Mouse (Mus musculus) lung, embryonic 14.5 days (tissue): ENCODE measurements around the gene Kcna5. TPM values are rescaled to one million over a fixed set of nuclear protein-coding genes. Genes with fewer than 3 reads are reported as not detected.
A peak's percentile ranks its signal among the peaks of the same experiment; 100 is the strongest.

Experiments
- ATAC-seq: fragments of 200-750 bp; cut with Nextera tagmentation; 2 replicates; pipeline ENCODE4 v1.8.0; 2017; ENCODE audit warnings: mild to moderate bottlenecking, moderate TSS enrichment, moderate library complexity; ENCODE audit not compliant: insufficient read depth
- DNase-seq: peaks from one replicate; pipeline ENCODE4 v3.0.0-alpha.2; 2015
- H3K27ac ChIP-seq: fragments of 300-500 bp; sonication (generic); 2 replicates; pipeline ENCODE4 v1.5.1; 2014; ENCODE audit warnings: low read depth, mild to moderate bottlenecking, moderate library complexity
- H3K27me3 ChIP-seq: fragments of 300-500 bp; sonication (generic); 2 replicates; pipeline ENCODE4 v1.6.1; 2014; ENCODE audit warnings: low read length, control low read depth; ENCODE audit not compliant: insufficient read depth
- H3K36me3 ChIP-seq: fragments of 300-500 bp; sonication (generic); 2 replicates; pipeline ENCODE4 v1.6.1; 2014; ENCODE audit warnings: control low read depth; ENCODE audit not compliant: insufficient read depth
- H3K4me1 ChIP-seq: fragments of 300-500 bp; sonication (generic); 2 replicates; pipeline ENCODE4 v1.6.1; 2014; ENCODE audit warnings: antibody characterized with exemption, control low read depth; ENCODE audit not compliant: insufficient read depth
- H3K4me2 ChIP-seq: fragments of 300-500 bp; sonication (generic); 2 replicates; pipeline ENCODE4 v1.6.1; 2014; ENCODE audit warnings: mild to moderate bottlenecking
- H3K4me3 ChIP-seq: fragments of 300-500 bp; sonication (generic); 2 replicates; pipeline ENCODE4 v1.5.1; 2014; ENCODE audit warnings: low read depth, low read length
- H3K9ac ChIP-seq: fragments of 300-500 bp; sonication (generic); 2 replicates; pipeline ENCODE4 v1.6.1; 2014
- H3K9me3 ChIP-seq: fragments of 300-500 bp; sonication (generic); 2 replicates; pipeline ENCODE4 v1.6.1; 2016; ENCODE audit warnings: low read depth, low read length, control low read depth
- CTCF ChIP-seq: IDR thresholded peaks from 2 replicates; pipeline ENCODE4 v1.5.1; 2016; ENCODE audit warnings: antibody characterized with exemption, low read depth
- WGBS: fragments of 180-500 bp; shearing (Covaris S2); extraction: QIAGEN DNeasy Blood & Tissue Kit; methylation state at CpG from one replicate; pipeline ENCODE4 v1.1.7; 2014; 5-methylcytosine and 5-hydroxymethylcytosine counted together
- polyA plus RNA-seq: library from polyadenylated mRNA; unstranded; fragments of >200 nt; fragmentation: Nextera tagmentation; extraction: Ambion mirVana; gene quantifications from 2 replicates; pipeline ENCODE4 v1.2.1, GENCODE M21; 2014

Gene Kcna5
- polyA plus RNA-seq, 1 experiment from 2014 or later: 2.8 TPM

- no peak overlapping the region for H3K27ac ChIP-seq
- 68% methylated on average over 5 of the region's 5 CpGs for WGBS
- DNase-seq (no peak), ATAC-seq (no peak)
- no peaks in the 10 kb centered on the region for H3K27me3 ChIP-seq
- no peak overlapping the region for H3K9ac ChIP-seq
- no peak overlapping the region for H3K4me3 ChIP-seq
- H3K9me3 ChIP-seq: no peaks in the 10 kb centered on the region
- H3K36me3 ChIP-seq: no peaks in the 10 kb centered on the region
- no peak overlapping the region for H3K4me2 ChIP-seq
- H3K4me1 ChIP-seq: no peaks in the 10 kb centered on the region
- TF ChIP-seq CTCF: no peak
Observed at GRCm38 (mm10) chr6:126573021-126573420, 37.8 kb upstream of the Kcna5 start.

- Histone ChIP-seq H3K36me3 (no peaks in the 10 kb centered on the region), H3K4me3 (no peak overlapping the region), H3K4me1 (no peaks in the 10 kb centered on the region), H3K27ac (no peak overlapping the region), H3K4me2 (no peak overlapping the region), H3K9ac (no peak overlapping the region), H3K9me3 (no peaks in the 10 kb centered on the region), H3K27me3 (no peaks in the 10 kb centered on the region)
- no peak for ATAC-seq
- DNase-seq: no peak
- 66% methylated on average over 7 of the region's 7 CpGs for WGBS
- TF ChIP-seq CTCF: no peak
Observed at GRCm38 (mm10) chr6:126569809-126570208, 34.6 kb upstream of the Kcna5 start.

GRCm38 (mm10) chr6:126568046-126568830 is 33.0 kb upstream of the Kcna5 start:
- Histone ChIP-seq H3K27ac (no peak overlapping the region), H3K4me2 (no peak overlapping the region), H3K9me3 (no peaks in the 10 kb centered on the region), H3K27me3 (no peaks in the 10 kb centered on the region), H3K4me3 (no peak overlapping the region), H3K9ac (no peak overlapping the region), H3K36me3 (no peaks in the 10 kb centered on the region), H3K4me1 (no peaks in the 10 kb centered on the region)
- DNase-seq (no peak), ATAC-seq (no peak)
- 78% methylated on average over 14 of the region's 14 CpGs for WGBS
- TF ChIP-seq CTCF: no peak

- no peak for DNase-seq
- ATAC-seq: no peak
- H3K36me3 ChIP-seq: no peaks in the 10 kb centered on the region
- TF ChIP-seq CTCF: no peak
- H3K9ac ChIP-seq: no peak overlapping the region
- 86% methylated on average over 9 of the region's 9 CpGs for WGBS
- no peaks in the 10 kb centered on the region for H3K27me3 ChIP-seq
- no peak overlapping the region for H3K27ac ChIP-seq
- no peaks in the 10 kb centered on the region for H3K9me3 ChIP-seq
- H3K4me2 ChIP-seq: no peak overlapping the region
- no peaks in the 10 kb centered on the region for H3K4me1 ChIP-seq
- no peak overlapping the region for H3K4me3 ChIP-seq
Observed at GRCm38 (mm10) chr6:126567326-126567725, 32.1 kb upstream of the Kcna5 start.

- Histone ChIP-seq H3K36me3 (no peaks in the 10 kb centered on the region), H3K4me2 (no peak overlapping the region), H3K9me3 (no peaks in the 10 kb centered on the region), H3K27me3 (no peaks in the 10 kb centered on the region), H3K27ac (no peak overlapping the region), H3K4me3 (no peak overlapping the region), H3K4me1 (no peaks in the 10 kb centered on the region), H3K9ac (no peak overlapping the region)
- no peak for ATAC-seq
- 56% methylated on average over 6 of the region's 6 CpGs for WGBS
- no peak for DNase-seq
- no peak for TF ChIP-seq CTCF
Observed at GRCm38 (mm10) chr6:126564376-126564775, 29.2 kb upstream of the Kcna5 start.

- peak; percentile 96 for TF ChIP-seq CTCF
- Histone ChIP-seq H3K9ac (no peak overlapping the region), H3K36me3 (no peaks in the 10 kb centered on the region), H3K27me3 (no peaks in the 10 kb centered on the region), H3K27ac (no peak overlapping the region), H3K9me3 (no peaks in the 10 kb centered on the region), H3K4me3 (no peak overlapping the region), H3K4me1 (no peaks in the 10 kb centered on the region), H3K4me2 (no peak overlapping the region)
- WGBS: 17% methylated on average over 7 of the region's 7 CpGs
- ATAC-seq (peak; percentile 56; the same call in 1 of the 2 replicates), DNase-seq (peak; percentile 90)
Observed at GRCm38 (mm10) chr6:126563898-126564297, 28.7 kb upstream of the Kcna5 start.

- ATAC-seq (no peak), DNase-seq (peak; percentile 50)
- Histone ChIP-seq H3K9ac (no peak overlapping the region), H3K36me3 (no peaks in the 10 kb centered on the region), H3K27ac (no peak overlapping the region), H3K4me3 (no peak overlapping the region), H3K27me3 (no peaks in the 10 kb centered on the region), H3K4me1 (no peaks in the 10 kb centered on the region), H3K9me3 (no peaks in the 10 kb centered on the region), H3K4me2 (no peak overlapping the region)
- WGBS: 29% methylated on average over 4 of the region's 4 CpGs
- peak; percentile 59 for TF ChIP-seq CTCF
Observed at GRCm38 (mm10) chr6:126561702-126562101, 26.5 kb upstream of the Kcna5 start.

GRCm38 (mm10) chr6:126560696-126561095 is 25.5 kb upstream of the Kcna5 start:
- Histone ChIP-seq H3K27ac (no peak overlapping the region), H3K9me3 (no peaks in the 10 kb centered on the region), H3K4me3 (no peak overlapping the region), H3K36me3 (no peaks in the 10 kb centered on the region), H3K9ac (no peak overlapping the region), H3K4me2 (no peak overlapping the region), H3K27me3 (0 out of 2 replicates have a peak, but pooled peaks cover 5% of the 10 kb centered on the region), H3K4me1 (no peaks in the 10 kb centered on the region)
- ATAC-seq (no peak), DNase-seq (no peak)
- WGBS: 90% methylated on average over 1 of the region's 1 CpGs
- no peak for TF ChIP-seq CTCF
